Mouse (Mus musculus) CD4-positive naive resting alpha-beta T cell, adult 57 days (primary cell): ENCODE data around the gene Syp. TPM values are rescaled to one million over a fixed set of nuclear protein-coding genes. Genes with fewer than 3 reads are reported as not detected.

ENCODE experiments used
- total RNA-seq: library from RNA; stranded (reverse); gene quantifications from one replicate; pipeline ENCODE4 v1.2.4, GENCODE M21; 2023

The Syp gene
- total RNA-seq, result 1.5 TPM

GRCm38 (mm10) chrX:7638401-7639091, at the start of gene Syp:
TSS of gene Syp (plus strand) at chrX:7638471.

GRCm38 (mm10) chrX:7604879-7605574, 33.2 kb upstream of the Syp start, which contains the start of gene Ccdc22:
TSS of gene Ccdc22 (minus strand) at chrX:7605517.

GRCm38 (mm10) chrX:7606783-7607182, 31.5 kb upstream of the Syp start, which contains the start of gene Cacna1f:
TSS of gene Cacna1f (plus strand) at chrX:7607083.

GRCm38 (mm10) chrX:7657221-7657639, 19.0 kb downstream of the Syp start, which contains the start of gene Prickle3:
TSS of gene Prickle3 (plus strand) at chrX:7657260.

GRCm38 (mm10) chrX:7670921-7671623, 32.8 kb downstream of the Syp start, which contains the start of gene Plp2:
TSS of gene Plp2 (minus strand) at chrX:7671390.

GRCm38 (mm10) chrX:7680864-7681263, 42.6 kb downstream of the Syp start, which contains the start of gene Magix:
TSS of gene Magix (minus strand) at chrX:7681251.

GRCm38 (mm10) chrX:7696954-7697381, 58.7 kb downstream of the Syp start, which contains the start of gene Gpkow:
TSS of gene Gpkow (plus strand) at chrX:7697131.

Other genes with a start within 250 kb of the Syp start
- 8.7 TPM for gene Foxp3, start 64.8 kb upstream of the Syp start, total RNA-seq
- 20.0 TPM for gene Ppp1r3f, start 64.2 kb upstream of the Syp start, total RNA-seq
- 29.4 TPM for gene Ccdc22, start 33.0 kb upstream of the Syp start, total RNA-seq
- gene Cacna1f, start 31.4 kb upstream of the Syp start, total RNA-seq, result not detected
- 30.8 TPM for gene Prickle3, start 18.8 kb downstream of the Syp start, total RNA-seq
- gene Plp2, start 32.9 kb downstream of the Syp start, total RNA-seq, result 34.6 TPM
- not detected for gene Magix, start 42.8 kb downstream of the Syp start, total RNA-seq
- 47.3 TPM for gene Gpkow, start 58.7 kb downstream of the Syp start, total RNA-seq
- gene Wdr45, start 75.9 kb downstream of the Syp start, total RNA-seq, result 105 TPM
- not detected for gene Gm45208, start 83.8 kb downstream of the Syp start, total RNA-seq
- 16.9 TPM for gene Praf2, start 90.0 kb downstream of the Syp start, total RNA-seq
- not detected for gene Ccdc120, start 112.4 kb downstream of the Syp start, total RNA-seq
- gene Tfe3, start 124.1 kb downstream of the Syp start, total RNA-seq, result 22.6 TPM
- gene Gripap1, start 151.3 kb downstream of the Syp start, total RNA-seq, result 150 TPM
- gene Kcnd1, start 183.8 kb downstream of the Syp start, total RNA-seq, result 1.2 TPM
- gene Otud5, start 202.9 kb downstream of the Syp start, total RNA-seq, result 205 TPM
- gene Pim2, start 239.8 kb downstream of the Syp start, total RNA-seq, result 56.9 TPM
- gene Slc35a2, start 245.6 kb downstream of the Syp start, total RNA-seq, result 24.8 TPM